Mouse (Mus musculus): Measurements from ENCODE around the gene Arhgap19. TPM values are rescaled to one million over a fixed set of nuclear protein-coding genes. Genes with fewer than 3 reads are reported as not detected.
A peak's percentile ranks its signal among the peaks of the same experiment; 100 is the strongest.

The Arhgap19 gene
- polyA plus RNA-seq, 1 experiment from 2014 or later, result 27.8 TPM

DNA sequence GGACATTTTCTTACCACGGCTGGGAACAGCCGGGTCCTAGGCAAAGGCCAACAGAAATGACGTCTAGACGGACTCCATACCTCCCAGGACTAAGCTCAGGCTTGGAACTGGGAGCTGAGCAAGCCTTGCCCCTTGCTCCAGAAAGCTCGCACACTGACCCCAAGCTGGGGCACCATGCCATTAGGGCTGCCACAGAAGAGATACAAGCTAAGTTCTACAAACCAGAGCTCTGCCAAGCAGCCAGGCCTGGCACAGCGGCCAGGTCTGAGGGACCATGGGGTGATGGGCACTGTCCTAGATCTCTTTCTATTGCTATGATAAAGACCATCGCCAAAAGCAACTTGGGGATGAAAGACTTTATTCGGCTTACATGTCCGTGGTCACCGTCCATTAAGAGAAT lies 10.7 kb upstream of the Arhgap19 start:
- Histone ChIP-seq H3K27ac (replicated peaks) (no peak overlapping the region), H3K36me3 (no peaks in the 10 kb centered on the region), H3K4me2 (replicated peaks) (no peak overlapping the region), H3K27me3 (no peaks in the 10 kb centered on the region), H3K4me3 (no peak overlapping the region), H3K9ac (replicated peaks) (no peak overlapping the region), H3K9me3 (peaks cover 5% of the 10 kb centered on the region; the same call in 1 of the 2 replicates), H3K4me1 (no peaks in the 10 kb centered on the region)
- 94% methylated on average over 10 of the region's 10 CpGs for WGBS
- no peak for ATAC-seq (ENCODE audit: low FRiP score, low read depth)

DNA sequence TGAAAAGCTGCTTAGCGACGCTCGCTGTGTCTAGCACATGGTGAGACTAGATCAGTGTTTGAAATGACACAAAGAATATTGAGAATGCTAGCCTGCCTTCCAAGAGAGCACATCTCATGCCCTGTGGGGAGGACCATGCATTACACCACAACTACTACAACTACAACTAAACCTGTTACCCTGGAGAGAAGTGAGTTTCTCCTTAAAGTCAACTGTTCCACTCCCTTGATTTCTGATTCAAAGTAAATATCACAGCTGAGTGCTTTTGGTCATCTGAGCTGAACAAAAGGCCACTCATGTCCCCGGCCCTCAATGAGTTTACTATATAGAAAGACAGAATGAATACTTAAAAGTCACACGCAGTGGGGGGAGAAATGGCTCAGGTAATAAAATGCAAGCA lies 8.2 kb upstream of the Arhgap19 start:
- WGBS, result 77% methylated on average over 5 of the region's 5 CpGs
- Histone ChIP-seq H3K4me2 (replicated peaks) (no peak overlapping the region), H3K9me3 (peaks cover 5% of the 10 kb centered on the region), H3K4me1 (no peaks in the 10 kb centered on the region), H3K4me3 (no peak overlapping the region), H3K9ac (replicated peaks) (no peak overlapping the region), H3K36me3 (no peaks in the 10 kb centered on the region), H3K27me3 (no peaks in the 10 kb centered on the region), H3K27ac (replicated peaks) (no peak overlapping the region)
- ATAC-seq (ENCODE audit: low FRiP score, low read depth), result no peak

DNA sequence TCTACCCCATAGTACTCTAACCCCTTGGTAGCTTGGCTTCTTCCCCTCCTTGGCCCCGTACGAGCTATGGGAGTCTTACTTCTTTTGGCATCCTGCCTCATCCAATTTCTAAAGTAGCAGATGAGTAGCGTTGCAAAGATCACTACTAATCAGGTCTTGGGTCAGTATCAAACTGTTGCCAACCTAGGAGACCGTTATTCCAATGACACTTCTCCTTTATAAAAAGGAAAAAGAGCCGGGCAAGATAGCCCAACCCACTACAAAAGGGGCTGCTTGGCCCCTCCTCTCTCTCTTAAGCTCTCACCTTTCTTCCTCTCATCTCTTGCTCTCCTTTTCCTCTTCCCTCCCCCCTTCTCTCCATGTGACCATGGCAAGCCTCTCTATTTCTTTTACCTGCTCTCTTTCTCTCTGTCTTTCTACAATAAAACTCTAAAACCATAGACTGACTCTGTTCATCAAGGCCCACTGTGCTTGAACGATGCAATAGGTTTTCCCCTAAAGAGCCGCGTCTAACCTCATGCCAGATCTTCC lies 6.3 kb upstream of the Arhgap19 start:
- Histone ChIP-seq H3K4me3 (no peak overlapping the region), H3K9me3 (no peaks in the 10 kb centered on the region; the same call in 1 of the 2 replicates), H3K27me3 (no peaks in the 10 kb centered on the region), H3K9ac (replicated peaks) (no peak overlapping the region), H3K4me2 (replicated peaks) (no peak overlapping the region), H3K4me1 (0 out of 2 replicates have a peak, but pooled peaks cover 2% of the 10 kb centered on the region), H3K36me3 (no peaks in the 10 kb centered on the region), H3K27ac (replicated peaks) (no peak overlapping the region)
- WGBS, result 81% methylated on average over 8 of the region's 8 CpGs
- ATAC-seq (ENCODE audit: low FRiP score, low read depth), result no peak

DNA sequence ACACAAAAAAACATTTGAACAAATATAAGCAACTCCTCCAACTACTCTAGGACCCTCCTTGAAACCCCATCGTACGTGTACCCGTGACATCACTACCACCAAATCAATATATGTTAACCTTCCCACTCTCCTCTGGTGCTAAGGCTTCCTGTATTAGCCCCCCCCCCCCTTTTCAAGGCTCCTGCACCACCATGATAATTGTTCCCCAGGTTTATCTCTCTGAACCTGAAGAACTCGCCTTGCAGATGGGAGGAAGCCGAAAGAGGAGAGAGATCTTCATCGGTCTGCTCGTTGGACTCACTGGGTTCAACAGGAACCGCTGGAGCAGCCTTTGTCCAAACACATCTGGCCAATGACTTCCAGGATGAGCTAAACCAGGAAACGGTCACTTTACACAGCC lies 5.7 kb upstream of the Arhgap19 start:
- Histone ChIP-seq H3K27ac (replicated peaks) (no peak overlapping the region), H3K9ac (replicated peaks) (no peak overlapping the region), H3K4me2 (replicated peaks) (no peak overlapping the region), H3K4me3 (no peak overlapping the region), H3K27me3 (no peaks in the 10 kb centered on the region), H3K36me3 (no peaks in the 10 kb centered on the region), H3K4me1 (0 out of 2 replicates have a peak, but pooled peaks cover 2% of the 10 kb centered on the region), H3K9me3 (no peaks in the 10 kb centered on the region; the same call in 1 of the 2 replicates)
- no peak for ATAC-seq (ENCODE audit: low FRiP score, low read depth)
- WGBS, result 89% methylated on average over 9 of the region's 9 CpGs

DNA sequence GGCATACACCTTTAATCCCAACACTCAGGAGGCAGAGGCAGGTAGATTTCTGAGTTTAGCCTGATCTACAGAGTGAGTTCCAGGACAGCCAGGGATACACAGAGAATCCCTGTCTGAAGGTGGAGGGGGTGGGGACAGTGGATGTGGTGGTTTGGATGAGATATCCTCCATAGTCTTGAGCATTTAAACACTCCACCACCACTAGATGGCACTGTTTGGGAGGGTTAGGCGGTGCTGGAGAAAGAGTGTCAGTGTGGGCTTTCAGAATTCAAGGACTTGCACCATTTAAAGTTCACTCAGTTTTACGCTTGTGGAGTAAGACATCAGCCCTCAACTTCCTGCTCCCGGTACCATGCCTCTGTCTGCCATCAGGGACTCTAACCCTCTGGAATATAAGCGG lies 4.0 kb upstream of the Arhgap19 start:
- no peaks in the 10 kb centered on the region; the same call in 1 of the 2 replicates for H3K9me3 ChIP-seq
- no peak for ATAC-seq (ENCODE audit: low FRiP score, low read depth)
- H3K27me3 ChIP-seq, result no peaks in the 10 kb centered on the region
- no peak overlapping the region for H3K4me2 ChIP-seq (replicated peaks)
- H3K4me1 ChIP-seq, result peaks cover 7% of the 10 kb centered on the region
- WGBS, result 94% methylated on average over 4 of the region's 4 CpGs
- no peak overlapping the region for H3K9ac ChIP-seq (replicated peaks)
- no peak overlapping the region for H3K27ac ChIP-seq (replicated peaks)
- no peak overlapping the region for H3K4me3 ChIP-seq
- no peaks in the 10 kb centered on the region for H3K36me3 ChIP-seq

DNA sequence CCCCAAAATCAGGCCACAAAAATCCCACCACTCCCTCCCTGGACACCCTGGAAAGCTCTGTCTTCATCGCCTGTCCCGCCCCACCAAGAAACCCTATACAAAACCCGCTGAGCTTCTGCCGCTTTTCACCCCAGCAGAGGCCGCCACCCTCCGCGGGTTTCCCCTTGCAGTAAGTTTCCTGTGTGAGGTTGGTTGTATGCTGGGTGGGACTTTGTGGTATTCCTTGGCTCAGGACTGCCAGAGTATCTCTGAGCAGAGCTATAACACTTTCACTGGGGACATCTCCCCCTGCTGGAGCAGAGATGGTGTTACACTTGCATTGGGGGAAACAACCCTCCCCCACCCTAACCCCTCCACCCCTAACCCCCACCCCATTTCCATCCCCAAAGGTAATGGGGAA lies 1.5 kb upstream of the Arhgap19 start:
- WGBS, result 41% methylated on average over 7 of the region's 7 CpGs
- no peaks in the 10 kb centered on the region; the same call in 1 of the 2 replicates for H3K27me3 ChIP-seq
- H3K4me3 ChIP-seq, result no peak overlapping the region
- no peaks in the 10 kb centered on the region for H3K36me3 ChIP-seq
- no peak overlapping the region for H3K4me2 ChIP-seq (replicated peaks)
- no peak for ATAC-seq (ENCODE audit: low FRiP score, low read depth)
- peaks cover 19% of the 10 kb centered on the region for H3K4me1 ChIP-seq
- no peaks in the 10 kb centered on the region; the same call in 1 of the 2 replicates for H3K9me3 ChIP-seq
- H3K27ac ChIP-seq (replicated peaks), result no peak overlapping the region
- H3K9ac ChIP-seq (replicated peaks), result no peak overlapping the region

DNA sequence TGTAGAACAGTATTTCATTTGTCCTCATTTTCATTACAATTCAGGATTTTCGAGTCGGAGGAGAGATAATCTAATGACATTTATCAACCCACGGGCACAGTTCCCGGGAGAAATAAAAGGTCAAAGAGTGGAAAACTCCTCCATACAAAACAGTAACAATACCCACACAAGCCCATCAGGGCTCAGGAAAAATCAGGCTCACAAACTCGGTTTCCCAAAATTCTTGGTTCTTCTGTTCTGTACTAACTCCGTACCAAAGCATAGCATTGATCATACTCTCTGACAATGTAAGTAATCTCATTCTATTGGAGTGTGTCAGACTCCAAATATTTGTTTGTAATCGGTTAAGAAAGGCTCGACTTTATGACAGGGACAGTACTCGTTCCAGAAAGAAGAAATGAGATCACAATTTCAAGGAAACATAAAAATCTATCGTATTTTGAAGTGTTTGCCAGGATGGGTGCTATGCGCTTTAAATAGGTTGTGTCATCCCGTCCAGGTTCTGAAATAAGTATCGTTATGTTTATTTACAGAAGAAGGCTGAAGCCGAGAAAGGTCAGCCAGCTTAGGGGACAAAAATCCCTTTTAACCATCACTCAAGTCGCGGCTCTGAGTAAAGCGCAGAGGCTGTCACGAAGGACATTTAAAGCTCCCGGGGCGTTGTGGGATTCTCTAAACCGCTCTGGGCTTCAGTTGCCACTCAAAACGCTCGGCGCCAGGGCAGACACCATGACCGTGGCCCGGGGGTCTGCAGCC lies 683 bp downstream of the Arhgap19 start:
- Histone ChIP-seq H3K4me3 (peak overlapping the region; percentile 90), H3K27ac (replicated peaks) (peak overlapping the region; percentile 78), H3K9ac (replicated peaks) (peak overlapping the region; percentile 85), H3K9me3 (no peaks in the 10 kb centered on the region; the same call in 1 of the 2 replicates), H3K4me1 (peaks cover 20% of the 10 kb centered on the region), H3K4me2 (replicated peaks) (peak overlapping the region; percentile 72), H3K36me3 (no peaks in the 10 kb centered on the region), H3K27me3 (no peaks in the 10 kb centered on the region; the same call in 1 of the 2 replicates)
- ATAC-seq (ENCODE audit: low FRiP score, low read depth), result no peak
- 4% methylated on average over 26 of the region's 26 CpGs for WGBS

DNA sequence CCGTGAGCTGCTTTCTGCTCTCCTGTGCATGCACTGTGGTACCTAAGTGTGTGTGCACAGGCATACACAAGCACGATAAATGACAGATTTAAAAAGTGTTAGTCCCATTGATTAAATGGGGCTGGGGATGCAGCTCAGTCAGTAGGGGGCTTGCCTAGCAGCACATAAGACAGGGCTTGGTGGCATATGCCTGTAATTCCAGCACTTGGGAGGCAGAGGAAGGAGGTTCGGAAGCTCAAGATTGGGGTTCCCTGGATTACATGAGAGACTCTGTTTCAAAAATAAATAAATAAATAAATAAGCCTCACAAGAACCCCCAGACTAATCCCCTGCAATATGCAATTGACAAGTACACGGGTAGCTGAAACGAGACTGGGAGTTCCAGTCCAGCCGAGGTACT lies 1.4 kb downstream of the Arhgap19 start:
- Histone ChIP-seq H3K4me3 (peak overlapping the region; percentile 90), H3K27me3 (no peaks in the 10 kb centered on the region; the same call in 1 of the 2 replicates), H3K27ac (replicated peaks) (no peak overlapping the region), H3K9me3 (no peaks in the 10 kb centered on the region), H3K4me2 (replicated peaks) (peak overlapping the region; percentile 72), H3K9ac (replicated peaks) (peak overlapping the region; percentile 85; the same call in 1 of the 2 replicates), H3K4me1 (peaks cover 23% of the 10 kb centered on the region), H3K36me3 (no peaks in the 10 kb centered on the region)
- 43% methylated on average over 6 of the region's 6 CpGs for WGBS
- no peak for ATAC-seq (ENCODE audit: low FRiP score, low read depth)

DNA sequence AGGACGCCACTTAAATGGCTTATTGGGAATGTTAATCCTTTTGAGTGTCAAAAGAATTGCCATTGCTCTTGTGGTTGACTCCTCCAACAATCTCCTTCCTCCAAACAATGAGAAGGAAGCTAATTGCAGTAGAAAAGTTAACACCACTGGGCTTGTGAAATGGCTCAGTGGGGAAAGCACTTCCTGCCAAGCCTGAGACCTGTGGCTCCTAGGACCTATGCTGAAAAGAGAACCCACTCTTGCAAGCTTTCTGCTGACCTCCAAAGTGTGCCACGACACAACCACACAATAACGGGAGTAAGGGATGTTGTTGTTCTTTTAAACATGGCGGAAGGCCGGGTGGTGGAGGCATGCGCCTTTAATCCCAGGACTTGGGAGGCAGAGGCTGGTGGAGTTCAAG lies 4.3 kb downstream of the Arhgap19 start:
- no peak overlapping the region for H3K9ac ChIP-seq (replicated peaks)
- H3K36me3 ChIP-seq, result no peaks in the 10 kb centered on the region

DNA sequence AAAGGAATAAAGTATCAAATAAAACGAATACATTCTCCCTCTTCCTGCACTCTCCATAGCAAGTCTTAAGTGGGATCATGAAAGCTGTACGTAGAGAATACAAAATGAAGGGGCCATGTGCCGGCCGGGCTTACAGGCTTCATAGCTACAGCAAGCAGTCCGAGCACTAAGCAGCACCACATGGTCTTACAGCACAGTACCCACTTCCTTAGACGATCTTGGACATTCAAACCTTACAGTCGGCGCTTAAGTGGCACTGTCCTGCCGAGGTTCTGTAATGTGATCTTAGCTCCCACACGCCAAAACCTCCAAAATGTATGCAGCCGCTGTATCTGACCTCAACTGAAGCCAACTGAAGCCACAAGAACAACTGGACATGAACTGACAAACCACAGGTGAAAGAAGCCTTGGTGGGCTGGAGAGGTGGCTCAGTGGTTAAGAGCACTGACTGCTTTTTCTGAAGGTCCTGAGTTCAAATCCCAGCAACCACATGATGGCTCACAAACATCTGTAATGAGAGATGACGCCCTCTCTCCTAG lies 5.0 kb downstream of the Arhgap19 start:
- peaks cover 28% of the 10 kb centered on the region for H3K4me1 ChIP-seq
- no peaks in the 10 kb centered on the region; the same call in 1 of the 2 replicates for H3K27me3 ChIP-seq
- no peak overlapping the region for H3K9ac ChIP-seq (replicated peaks)
- no peaks in the 10 kb centered on the region for H3K9me3 ChIP-seq
- no peak overlapping the region for H3K4me2 ChIP-seq (replicated peaks)
- H3K36me3 ChIP-seq, result no peaks in the 10 kb centered on the region
- ATAC-seq (ENCODE audit: low FRiP score, low read depth), result no peak
- H3K27ac ChIP-seq (replicated peaks), result no peak overlapping the region
- H3K4me3 ChIP-seq, result no peak overlapping the region
- WGBS, result 78% methylated on average over 12 of the region's 12 CpGs

More for the DNA sequence above, 4.3 kb downstream of the Arhgap19 start:
- peaks cover 28% of the 10 kb centered on the region for H3K4me1 ChIP-seq
- H3K27me3 ChIP-seq, result no peaks in the 10 kb centered on the region; the same call in 1 of the 2 replicates
- ATAC-seq (ENCODE audit: low FRiP score, low read depth), result no peak
- H3K9me3 ChIP-seq, result no peaks in the 10 kb centered on the region
- no peak overlapping the region for H3K4me3 ChIP-seq
- 83% methylated on average over 6 of the region's 6 CpGs for WGBS
- H3K4me2 ChIP-seq (replicated peaks), result no peak overlapping the region
- no peak overlapping the region for H3K27ac ChIP-seq (replicated peaks)

DNA sequence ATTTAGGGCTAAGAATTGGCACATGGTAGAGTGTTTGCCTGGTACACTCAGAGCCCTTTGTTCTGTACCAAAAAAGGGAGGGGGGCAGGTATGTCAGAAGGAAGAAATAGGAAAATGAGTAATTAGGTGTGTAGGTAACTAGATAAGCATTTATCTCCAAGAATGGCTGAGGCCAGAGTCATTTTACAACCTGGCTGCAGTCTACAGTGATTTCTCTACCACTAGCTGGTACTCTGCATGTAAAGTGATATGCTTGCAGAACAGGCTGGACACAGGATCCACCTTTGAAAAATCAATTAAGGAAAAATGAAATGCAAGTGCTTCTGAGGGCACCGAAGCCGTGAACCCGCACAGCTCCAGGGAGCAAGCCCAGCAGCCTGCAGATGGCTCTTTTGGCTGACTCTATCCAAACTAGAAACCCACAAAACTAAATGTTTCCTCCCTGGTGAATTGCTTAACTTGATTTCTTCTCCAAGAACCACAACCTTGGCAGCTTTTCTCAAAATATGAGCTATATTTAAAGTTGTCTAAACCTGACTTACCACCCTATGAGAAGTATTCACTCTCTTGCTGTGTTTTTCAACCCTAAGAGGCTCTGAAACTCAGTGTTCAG lies 5.6 kb downstream of the Arhgap19 start:
- H3K27me3 ChIP-seq, result no peaks in the 10 kb centered on the region; the same call in 1 of the 2 replicates
- no peaks in the 10 kb centered on the region for H3K9me3 ChIP-seq
- H3K4me3 ChIP-seq, result no peak overlapping the region
- H3K36me3 ChIP-seq, result 0 out of 2 replicates have a peak, but pooled peaks cover 2% of the 10 kb centered on the region
- 77% methylated on average over 3 of the region's 3 CpGs for WGBS
- H3K9ac ChIP-seq (replicated peaks), result no peak overlapping the region
- H3K27ac ChIP-seq (replicated peaks), result no peak overlapping the region
- no peak for ATAC-seq (ENCODE audit: low FRiP score, low read depth)
- no peak overlapping the region for H3K4me2 ChIP-seq (replicated peaks)
- H3K4me1 ChIP-seq, result peaks cover 27% of the 10 kb centered on the region

DNA sequence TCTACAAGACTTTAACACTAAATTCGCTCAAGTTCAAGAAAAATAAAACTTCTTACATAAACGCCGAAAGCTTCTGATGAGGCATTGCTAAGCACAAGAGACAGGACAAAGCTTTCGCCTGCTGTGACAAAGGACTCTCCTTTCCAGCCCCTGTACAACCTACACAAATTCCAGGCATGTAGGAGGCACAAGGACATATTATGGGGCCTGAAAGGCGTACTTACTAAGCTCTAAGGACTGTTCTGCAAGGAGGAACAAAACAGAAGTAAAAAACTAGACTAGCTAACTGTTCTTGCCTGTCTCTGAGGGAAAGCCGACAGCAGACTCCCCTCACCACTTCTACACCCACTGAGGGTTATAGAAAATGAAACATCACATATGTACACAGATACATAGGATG lies 6.9 kb downstream of the Arhgap19 start:
- 0 out of 2 replicates have a peak overlapping the region, but pooled peaks have one; percentile 4 for H3K4me3 ChIP-seq
- no peaks in the 10 kb centered on the region for H3K9me3 ChIP-seq
- ATAC-seq (ENCODE audit: low FRiP score, low read depth), result no peak
- 0 out of 2 replicates have a peak, but pooled peaks cover 3% of the 10 kb centered on the region for H3K36me3 ChIP-seq
- 27% methylated on average over 6 of the region's 6 CpGs for WGBS
- no peaks in the 10 kb centered on the region; the same call in 1 of the 2 replicates for H3K27me3 ChIP-seq
- peak overlapping the region; percentile 37; the same call in 1 of the 2 replicates for H3K9ac ChIP-seq (replicated peaks)
- H3K4me1 ChIP-seq, result peaks cover 14% of the 10 kb centered on the region
- H3K27ac ChIP-seq (replicated peaks), result peak overlapping the region; percentile 77
- H3K4me2 ChIP-seq (replicated peaks), result peak overlapping the region; percentile 41

Measured in midbrain, embryonic 12.5 days (tissue).